Mouse (Mus musculus): ENCODE results near the gene Mipep.

- TF ChIP-seq CTCF (IDR thresholded peaks at IDR 0.05; ENCODE audit: borderline replicate concordance, control insufficient read depth, extremely low read depth, insufficient read depth, low read length, poor library complexity) (no peak), POLR2A (IDR thresholded peaks at IDR 0.05; ENCODE audit: control insufficient read depth, extremely low read depth, insufficient read depth, low read length, poor library complexity) (no peak)
These were observed 15.7 kb downstream of the Mipep start for GRCm38 (mm10) chr14:60799762-60800728.
